Comparison of ENCODE assay signal across 19 mouse cellular contexts in genomic region chr1:164452580-164452979, GRCm38 (mm10). TPM values are rescaled to one million over a fixed set of nuclear protein-coding genes. Genes with fewer than 3 reads are reported as not detected.
DNase-seq lines count a peak whose midpoint lies in the region; ATAC-seq and TF ChIP-seq lines count a peak whose summit lies in the region.
"Had no signal": no experiment of that assay in that cellular context is flagged by ENCODE, and none has a peak within 500 bp of the region (broad histone marks: within the 10 kb centered on the region; RNA-seq: fewer than 3 reads in every experiment).

No protein-coding gene starts in this region.

- no peak for TF ChIP-seq POLR2A in CH12.LX (IDR thresholded peaks at IDR 0.05; ENCODE audit: low read depth, low read length)

- no peak overlapping the region for H3K4me2 ChIP-seq in heart, embryonic 11.5 days
- H3K4me2 ChIP-seq in CH12.LX (ENCODE audit: insufficient read depth, low read depth, poor library complexity, severe bottlenecking) = peak overlapping the region; percentile 33; the same call in 1 of the 2 replicates
- H3K4me2 ChIP-seq: embryonic facial prominence, embryonic 13.5 days; hindbrain, embryonic 12.5 days; limb, embryonic 13.5 days; liver, embryonic 15.5 days had no signal

- no peaks in the 10 kb centered on the region for H3K79me2 ChIP-seq in CH12.LX (replicated peaks; ENCODE audit: control insufficient read depth, extremely low read depth, insufficient read depth, poor library complexity, severe bottlenecking)

- H3K9ac ChIP-seq in heart, embryonic 11.5 days (ENCODE audit: low read depth, low read length) = 0 out of 2 replicates have a peak overlapping the region, but pooled peaks have one; percentile 34
- no peak overlapping the region for H3K9ac ChIP-seq in CH12.LX (ENCODE audit: insufficient read depth, low read depth)
- H3K9ac ChIP-seq: embryonic facial prominence, embryonic 13.5 days; forebrain, postnatal 0 days; hindbrain, embryonic 12.5 days; limb, embryonic 13.5 days; liver, embryonic 15.5 days had no signal

- no peaks in the 10 kb centered on the region for H3K27me3 ChIP-seq in heart, embryonic 11.5 days (ENCODE audit: control insufficient read depth, insufficient read depth, low read length)
- peaks cover 17% of the 10 kb centered on the region for H3K27me3 ChIP-seq in CH12.LX (replicated peaks)
- H3K27me3 ChIP-seq: hindbrain, embryonic 12.5 days had no signal

- WGBS in heart, embryonic 11.5 days (ENCODE audit: insufficient replicate concordance) = 82% methylated on average over 6 of the region's 6 CpGs

- in situ Hi-C loops in CH12.LX (cut with MboI; ENCODE audit: low pct_ligation_motif_present, low pct_unique_long_range_greater_than_20kb, low sequenced_read_pairs) = no loop called here

- DNase-seq in heart, postnatal 10 days = no peak
- peak; percentile 30 for DNase-seq in kidney, adult 9 months
- no peak for DNase-seq in kidney, postnatal 36 days
- no peak for DNase-seq in CH12.LX (ENCODE audit: extremely low read depth)
- no peak for DNase-seq in cerebellum, postnatal 14 days
- DNase-seq: adrenal gland, postnatal 10 days; B cell, adult 2 months; cerebellum, adult 11-12 months; forebrain, postnatal 0 days; gastrocnemius, postnatal 10 days; right cerebral cortex, adult 18-20 months had no signal

- peak overlapping the region; percentile 57 for H3K27ac ChIP-seq in heart, embryonic 11.5 days (ENCODE audit: low read depth, low read length)
- no peak overlapping the region for H3K27ac ChIP-seq in CH12.LX (ENCODE audit: insufficient read depth, low read depth)
- H3K27ac ChIP-seq: embryonic facial prominence, embryonic 13.5 days; hindbrain, embryonic 12.5 days; limb, embryonic 13.5 days; liver, embryonic 15.5 days had no signal

- H3K4me3 ChIP-seq in heart, embryonic 11.5 days (ENCODE audit: low read depth, low read length) = no peak overlapping the region
- H3K4me3 ChIP-seq in CH12.LX (replicated peaks in 1 of 3; ENCODE audit: low read depth in 2 of 3, low read length in 2 of 3, poor library complexity in 1 of 3) = no peak overlapping the region
- H3K4me3 ChIP-seq: embryonic facial prominence, embryonic 13.5 days; hindbrain, embryonic 12.5 days; limb, embryonic 13.5 days; liver, embryonic 15.5 days had no signal

- peaks cover 46% of the 10 kb centered on the region for H3K4me1 ChIP-seq in heart, embryonic 11.5 days (ENCODE audit: control insufficient read depth, insufficient read depth, low read length)
- peaks cover 6 to 20% of the 10 kb centered on the region in 2 experiments; a peak in 3 of 4 replicates for H3K4me1 ChIP-seq in CH12.LX (ENCODE audit: control insufficient read depth in 1 of 2, insufficient read depth in 2 of 2)

- peaks cover 12% of the 10 kb centered on the region for H3K36me3 ChIP-seq in heart, embryonic 11.5 days (ENCODE audit: control insufficient read depth, insufficient read depth, low read length)
- H3K36me3 ChIP-seq in CH12.LX (replicated peaks in 1 of 2; ENCODE audit: control insufficient read depth in 1 of 2, insufficient read depth in 1 of 2, low read length in 1 of 2) = no peaks in the 10 kb centered on the region
- H3K36me3 ChIP-seq: limb, embryonic 13.5 days had no signal

- intact Hi-C loops in heart, postnatal 10 days (cut with DNase I) = loop anchor here (5.0 kb wide), 1 partner anchor 310 kb away; no protein-coding TSS in a partner anchor

- TF ChIP-seq RAD21 in CH12.LX (IDR thresholded peaks at IDR 0.05; ENCODE audit: low read depth, low read length) = no peak

- dilution Hi-C loops in CH12.LX (cut with MboI; ENCODE audit: extremely low pct_ligation_motif_present, extremely low pct_unique_long_range_greater_than_20kb, low sequenced_read_pairs) = no loop called here

- no peak for TF ChIP-seq CTCF in CH12.LX (conservative IDR thresholded peaks at IDR 0.05 in 1 of 2, IDR thresholded peaks at IDR 0.05 in 1 of 2; ENCODE audit: low read depth in 2 of 2, low read length in 2 of 2)

- no peak for ATAC-seq in heart, embryonic 11.5 days (replicated peaks; ENCODE audit: insufficient number of reproducible peaks, low FRiP score, low TSS enrichment)
- peak; percentile 59 for ATAC-seq in megakaryocyte progenitor cell, adult 5-6 weeks (replicated peaks; ENCODE audit: poor library complexity)
- ATAC-seq: forebrain, postnatal 0 days; inflammation-experienced regulatory T-cells, adult 6 months; lung, postnatal 0 days had no signal

- TF ChIP-seq EP300 in CH12.LX (IDR thresholded peaks at IDR 0.05; ENCODE audit: low read length) = no peak

- no peaks in the 10 kb centered on the region for H3K9me3 ChIP-seq in heart, embryonic 11.5 days (replicated peaks; ENCODE audit: control insufficient read depth, low read length)
- H3K9me3 ChIP-seq in CH12.LX (replicated peaks; ENCODE audit: low read length) = no peaks in the 10 kb centered on the region
- H3K9me3 ChIP-seq: embryonic facial prominence, embryonic 13.5 days; hindbrain, embryonic 12.5 days; limb, embryonic 13.5 days; liver, embryonic 15.5 days had no signal

TF ChIP-seq in CH12.LX, 34 proteins besides CTCF, POLR2A, EP300 and RAD21:
- TF ChIP-seq MYC (IDR thresholded peaks at IDR 0.05; ENCODE audit: low read depth, low read length) (no peak), MEF2A (IDR thresholded peaks at IDR 0.05; ENCODE audit: borderline replicate concordance, low read depth, low read length) (no peak), ZC3H11A (IDR thresholded peaks at IDR 0.05; ENCODE audit: low read depth, low read length) (no peak), PAX5 (IDR thresholded peaks at IDR 0.05; ENCODE audit: low read length) (no peak), MXI1 (IDR thresholded peaks at IDR 0.05; ENCODE audit: low read depth, low read length) (no peak), MAFK (IDR thresholded peaks at IDR 0.05; ENCODE audit: insufficient replicate concordance, low read length) (no peak)

RNA-seq across cellular contexts. Expression of gene Atp1b1, which starts 5.6 kb away (rescaled TPM):
- 235 and 350 TPM in 2 replicates for polyA plus RNA-seq in heart, embryonic 11.5 days (2014; fragmentation: Nextera tagmentation; extraction: Ambion mirVana)
- 100 to 1,000 TPM; 429 to 462 TPM for total RNA-seq in heart, postnatal 10 days (2021)
- total RNA-seq in CH12.LX (2012; rRNA removed) (0.17 TPM in 1 of 2 replicates, not detected in the other), CH12.LX (2014; rRNA removed) (0.32 and 0.46 TPM in 2 replicates)
- 0.19 and 0.23 TPM in 2 replicates for polyA plus RNA-seq in CH12.LX (2012; ENCODE audit: insufficient read length, low read depth)
- total RNA-seq in megakaryocyte progenitor cell, adult 5-6 weeks (2015) = 10.5 and 11.8 TPM in 2 replicates
- 7.9 and 15.2 TPM in 2 replicates for total RNA-seq in megakaryocyte progenitor cell, adult 5-6 weeks (2017)

Comparison
In these comparisons a context has a peak if more than half of its experiments do, and no peak if none do; other contexts are left out.
1. RNA of gene Atp1b1, which starts 5.6 kb away (total RNA-seq): 429 to 462 TPM in heart, postnatal 10 days; 7.9 to 15.2 TPM in megakaryocyte progenitor cell, adult 5-6 weeks and 0.17 to 0.46 TPM in CH12.LX; every median in the first group is over 10 times any median in the second.